Mouse (Mus musculus) thymus, adult 2 months (tissue): Measurements from ENCODE around the gene Pde3b.

Experiments used
- CTCF ChIP-seq: fragments of 200-500 bp; IDR thresholded peaks from 2 replicates; pipeline ENCODE4 v1.5.1; 2012; ENCODE audit warnings: mild to moderate bottlenecking, control low read depth, low read length, moderate library complexity, borderline replicate concordance; ENCODE audit not compliant: control insufficient read depth, poor library complexity, insufficient read depth; ENCODE audit errors: extremely low read depth
- POLR2A ChIP-seq: fragments of 200-500 bp; IDR thresholded peaks from 2 replicates; pipeline ENCODE4 v1.6.1; 2012; ENCODE audit warnings: mild to moderate bottlenecking, low read length, control low read depth, moderate library complexity; ENCODE audit not compliant: control insufficient read depth, poor library complexity, insufficient read depth; ENCODE audit errors: extremely low read depth

DNA sequence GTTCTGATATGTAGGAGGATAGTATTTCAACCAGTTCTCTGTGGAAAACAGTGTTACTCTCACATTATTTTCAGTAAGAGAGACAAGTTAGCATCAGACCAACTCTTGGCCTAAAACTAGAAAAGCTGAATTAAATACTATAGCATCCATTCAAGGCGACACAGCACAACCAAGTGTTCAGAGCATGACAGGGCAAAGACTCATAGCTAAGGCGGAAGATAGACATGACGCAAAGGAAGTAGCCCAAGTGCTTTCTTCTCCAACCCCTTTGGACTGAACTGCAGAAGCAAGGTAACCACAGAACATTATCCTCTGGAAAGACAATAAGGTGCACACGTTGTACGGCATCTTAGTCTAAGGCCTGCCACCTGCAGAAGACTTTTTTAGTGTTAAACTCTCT, 79.0 kb downstream of the Pde3b start:
- TF ChIP-seq CTCF (no peak), POLR2A (no peak)
